ENCODE assay signal across 32 mouse cellular contexts in the genomic region with DNA sequence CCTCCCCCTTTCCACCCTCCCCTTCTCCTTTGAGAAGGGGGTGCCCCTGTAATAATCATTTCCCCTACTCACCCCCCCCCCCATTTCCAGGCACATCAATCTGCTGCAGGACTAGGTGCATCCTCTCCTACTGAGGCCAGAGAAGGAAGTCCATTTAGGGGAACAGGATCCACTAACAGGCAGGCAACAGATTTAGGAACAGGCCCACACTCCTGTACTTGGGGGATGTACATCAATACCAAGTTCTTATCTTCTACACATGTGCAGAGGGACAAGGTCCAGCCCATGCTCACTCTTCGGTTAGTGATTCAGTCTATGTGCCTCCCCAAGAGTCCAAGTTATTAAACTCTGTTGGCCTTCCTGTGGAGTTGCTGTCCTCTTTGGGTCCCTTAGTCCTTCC. TPM values are rescaled to one million over a fixed set of nuclear protein-coding genes. Genes with fewer than 3 reads are reported as not detected.
DNase-seq lines count a peak whose midpoint lies in the region; ATAC-seq and TF ChIP-seq lines count a peak whose summit lies in the region.
"Had no signal": no experiment of that assay in that cellular context is flagged by ENCODE, and none has a peak within 500 bp of the region (broad histone marks: within the 10 kb centered on the region; RNA-seq: fewer than 3 reads in every experiment).

No protein-coding gene starts in this region.

- WGBS in kidney, adult 2 months, result 88% methylated on average over 1 of the region's 1 CpGs

- H3K79me2 ChIP-seq in CH12.LX (replicated peaks; ENCODE audit: control insufficient read depth, extremely low read depth, insufficient read depth, poor library complexity, severe bottlenecking), result no peaks in the 10 kb centered on the region

- no peak for TF ChIP-seq EP300 in CH12.LX (IDR thresholded peaks at IDR 0.05; ENCODE audit: low read length)

- 0 out of 2 replicates have a peak overlapping the region, but pooled peaks have one; percentile 7 for H3K4me2 ChIP-seq in CH12.LX (ENCODE audit: insufficient read depth, low read depth, poor library complexity, severe bottlenecking)
- H3K4me2 ChIP-seq: forebrain, embryonic 15.5 days; heart, embryonic 12.5 days; heart, embryonic 15.5 days; hindbrain, embryonic 13.5 days; intestine, embryonic 15.5 days had no signal

- no peaks in the 10 kb centered on the region for H3K27me3 ChIP-seq in CH12.LX (replicated peaks)
- H3K27me3 ChIP-seq in kidney, adult 2 months (replicated peaks; ENCODE audit: control insufficient read depth, insufficient read depth, low read length), result no peaks in the 10 kb centered on the region
- H3K27me3 ChIP-seq: forebrain, embryonic 15.5 days; heart, embryonic 12.5 days; heart, embryonic 15.5 days; hindbrain, embryonic 13.5 days; intestine, embryonic 15.5 days had no signal

- in situ Hi-C loops in CH12.LX (cut with MboI; ENCODE audit: low pct_ligation_motif_present, low pct_unique_long_range_greater_than_20kb, low sequenced_read_pairs), result loop anchor here (5.0 kb wide), 1 partner anchor 50 kb away; no protein-coding TSS in a partner anchor

- TF ChIP-seq RAD21 in CH12.LX (IDR thresholded peaks at IDR 0.05; ENCODE audit: low read depth, low read length), result no peak

- no peaks in the 10 kb centered on the region for H3K36me3 ChIP-seq in CH12.LX (replicated peaks in 1 of 2; ENCODE audit: control insufficient read depth in 1 of 2, insufficient read depth in 1 of 2, low read length in 1 of 2)
- H3K36me3 ChIP-seq in kidney, adult 2 months (ENCODE audit: control insufficient read depth, insufficient read depth, low read length), result no peaks in the 10 kb centered on the region
- H3K36me3 ChIP-seq: forebrain, embryonic 15.5 days; heart, embryonic 12.5 days; heart, embryonic 15.5 days; hindbrain, embryonic 10.5 days; hindbrain, embryonic 13.5 days; intestine, embryonic 15.5 days had no signal

- no peak for TF ChIP-seq CTCF in CH12.LX (conservative IDR thresholded peaks at IDR 0.05 in 1 of 2, IDR thresholded peaks at IDR 0.05 in 1 of 2; ENCODE audit: low read depth in 2 of 2, low read length in 2 of 2)
- no peak for TF ChIP-seq CTCF in bone marrow macrophage, adult 2 months (IDR thresholded peaks at IDR 0.05; ENCODE audit: low read depth, low read length)
- TF ChIP-seq CTCF in kidney, adult 2 months (conservative IDR thresholded peaks at IDR 0.05; ENCODE audit: insufficient read depth, insufficient read length, low read depth, low read length), result no peak

- dilution Hi-C loops in CH12.LX (cut with MboI; ENCODE audit: extremely low pct_ligation_motif_present, extremely low pct_unique_long_range_greater_than_20kb, low sequenced_read_pairs), result no loop called here

- no peaks in the 10 kb centered on the region for H3K9me3 ChIP-seq in CH12.LX (replicated peaks; ENCODE audit: low read length)
- H3K9me3 ChIP-seq: forebrain, embryonic 15.5 days; heart, embryonic 12.5 days; heart, embryonic 15.5 days; hindbrain, embryonic 10.5 days; hindbrain, embryonic 13.5 days; intestine, embryonic 15.5 days had no signal

- H3K4me3 ChIP-seq in CH12.LX (replicated peaks in 1 of 3; ENCODE audit: low read depth in 2 of 3, low read length in 2 of 3, poor library complexity in 1 of 3), result no peak overlapping the region
- H3K4me3 ChIP-seq in bone marrow macrophage, adult 2 months (ENCODE audit: insufficient read depth, low read length), result no peak overlapping the region; the same call in 1 of the 2 replicates
- H3K4me3 ChIP-seq in kidney, adult 2 months (ENCODE audit: insufficient read depth, low read depth, low read length), result no peak overlapping the region
- H3K4me3 ChIP-seq: forebrain, embryonic 15.5 days; heart, embryonic 12.5 days; heart, embryonic 15.5 days; hindbrain, embryonic 10.5 days; hindbrain, embryonic 13.5 days; intestine, embryonic 15.5 days had no signal

- 0 out of 2 replicates have a peak overlapping the region, but pooled peaks have one; percentile 22 for H3K9ac ChIP-seq in CH12.LX (ENCODE audit: insufficient read depth, low read depth)
- H3K9ac ChIP-seq: forebrain, embryonic 15.5 days; heart, embryonic 12.5 days; heart, embryonic 15.5 days; hindbrain, embryonic 13.5 days; intestine, embryonic 15.5 days had no signal

- peaks cover 8 to 20% of the 10 kb centered on the region in 2 experiments; a peak in 3 of 4 replicates for H3K4me1 ChIP-seq in CH12.LX (ENCODE audit: control insufficient read depth in 1 of 2, insufficient read depth in 2 of 2)
- peaks cover 9% of the 10 kb centered on the region for H3K4me1 ChIP-seq in bone marrow macrophage, adult 2 months (ENCODE audit: control insufficient read depth, insufficient read depth, low read length)
- H3K4me1 ChIP-seq in kidney, adult 2 months (ENCODE audit: control insufficient read depth, insufficient read depth, low read length), result no peaks in the 10 kb centered on the region
- H3K4me1 ChIP-seq: forebrain, embryonic 15.5 days; heart, embryonic 12.5 days; heart, embryonic 15.5 days; hindbrain, embryonic 10.5 days; hindbrain, embryonic 13.5 days; intestine, embryonic 15.5 days had no signal

- H3K27ac ChIP-seq in CH12.LX (ENCODE audit: insufficient read depth, low read depth), result no peak overlapping the region
- H3K27ac ChIP-seq in bone marrow macrophage, adult 2 months (ENCODE audit: insufficient read depth, low read depth, low read length), result peak overlapping the region; percentile 20
- H3K27ac ChIP-seq in kidney, adult 2 months (ENCODE audit: insufficient read depth, low read depth, low read length), result no peak overlapping the region
- H3K27ac ChIP-seq: forebrain, embryonic 15.5 days; heart, embryonic 15.5 days; hindbrain, embryonic 10.5 days; hindbrain, embryonic 13.5 days; intestine, embryonic 15.5 days had no signal

- ATAC-seq in granulocyte monocyte progenitor cell, adult 5-6 weeks (replicated peaks; ENCODE audit: poor library complexity, severe bottlenecking), result peak; percentile 76
- peak; percentile 55 for ATAC-seq in megakaryocyte progenitor cell, adult 5-6 weeks (replicated peaks; ENCODE audit: poor library complexity)
- ATAC-seq: activated CD4-positive, CD25-positive, alpha-beta regulatory T cell, adult 4 months; CD4-positive, CD25-positive, alpha-beta regulatory T cell, adult 4 months; forebrain, embryonic 15.5 days; hindbrain, embryonic 16.5 days; intestine, embryonic 15.5 days had no signal

- TF ChIP-seq POLR2A in CH12.LX (IDR thresholded peaks at IDR 0.05; ENCODE audit: low read depth, low read length), result no peak
- TF ChIP-seq POLR2A in bone marrow macrophage, adult 2 months (IDR thresholded peaks at IDR 0.05; ENCODE audit: borderline replicate concordance, low read depth, low read length), result no peak
- no peak for TF ChIP-seq POLR2A in kidney, adult 2 months (IDR thresholded peaks at IDR 0.05; ENCODE audit: low read depth, low read length)

- no peak for DNase-seq in CH12.LX (ENCODE audit: extremely low read depth)
- no peak for DNase-seq in layer of hippocampus, postnatal 14 days (ENCODE audit: low spot score in 2 of 2)
- no peak for DNase-seq in layer of hippocampus, adult 11-12 months (ENCODE audit: low spot score)
- DNase-seq in kidney, adult 2 months, result no peak
- DNase-seq: adrenal gland, adult 8-10 months; adrenal gland, postnatal 25 days; cerebellum, adult 11 months; cerebellum, adult 2 months; cerebellum, postnatal 10 days; cerebellum, postnatal 36 days; gastrocnemius, postnatal 25 days; heart, postnatal 10 days; heart, postnatal 36 days had no signal

RNA-seq across cellular contexts. Expression of gene Rnase2b, which starts 5.0 kb away (rescaled TPM):
- total RNA-seq in CH12.LX (2012; rRNA removed) (1.3 and 1.6 TPM in 2 replicates), CH12.LX (2014; rRNA removed) (not detected in 2 replicates)
- 0.33 TPM in 1 of 2 replicates, not detected in the other for polyA plus RNA-seq in CH12.LX (2012; ENCODE audit: insufficient read length, low read depth)
- not detected in 2 replicates for polyA plus RNA-seq in bone marrow macrophage, adult 2 months (2012; ENCODE audit: insufficient read depth, insufficient read length, missing spikeins)
- total RNA-seq in granulocyte monocyte progenitor cell, adult 5-6 weeks (2014; fragmentation: Nextera tagmentation), result not detected in 2 replicates
- total RNA-seq in granulocyte monocyte progenitor cell, adult 5-6 weeks (2017), result not detected in 2 replicates
- not detected in 2 replicates for total RNA-seq in megakaryocyte progenitor cell, adult 5-6 weeks (2015)
- total RNA-seq in megakaryocyte progenitor cell, adult 5-6 weeks (2017), result not detected in 2 replicates
- not detected for total RNA-seq in layer of hippocampus, postnatal 14 days (2021)
- polyA plus RNA-seq in kidney, adult 2 months (2012; rRNA removed), result not detected in 2 replicates
- total RNA-seq: adrenal gland, adult 8-10 months; adrenal gland, postnatal 25 days; ES-E14; gastrocnemius, adult 8-10 months; gastrocnemius, postnatal 25 days; heart, postnatal 10 days; heart, postnatal 36 days had no signal
- polyA plus RNA-seq: activated CD4-positive, CD25-positive, alpha-beta regulatory T cell, adult 4 months; C2C12; CD4-positive, CD25-positive, alpha-beta regulatory T cell, adult 4 months; cerebellum, adult 2 months; embryonic facial prominence, embryonic 11.5 days; embryonic facial prominence, embryonic 14.5 days; forebrain, embryonic 11.5 days; forebrain, embryonic 15.5 days; gonadal fat pad, adult 2 months; heart, embryonic 12.5 days; heart, embryonic 15.5 days; hindbrain, embryonic 10.5 days; hindbrain, embryonic 13.5 days; hindbrain, embryonic 16.5 days; intestine, embryonic 15.5 days had no signal

RNA-seq across cellular contexts. Expression of gene Rnase1, which starts 10.5 kb away (rescaled TPM):
- 0.17 TPM in 1 of 2 replicates, not detected in the other for total RNA-seq in CH12.LX (2012; rRNA removed)
- not detected in 2 replicates for total RNA-seq in CH12.LX (2014; rRNA removed)
- polyA plus RNA-seq in CH12.LX (2012; ENCODE audit: insufficient read length, low read depth), result not detected in 2 replicates
- not detected in 2 replicates for polyA plus RNA-seq in bone marrow macrophage, adult 2 months (2012; ENCODE audit: insufficient read depth, insufficient read length, missing spikeins)
- total RNA-seq in granulocyte monocyte progenitor cell, adult 5-6 weeks (2014; fragmentation: Nextera tagmentation), result not detected in 2 replicates
- total RNA-seq in granulocyte monocyte progenitor cell, adult 5-6 weeks (2017), result not detected in 2 replicates
- total RNA-seq in megakaryocyte progenitor cell, adult 5-6 weeks (2015), result not detected in 2 replicates
- not detected in 2 replicates for total RNA-seq in megakaryocyte progenitor cell, adult 5-6 weeks (2017)
- 1 to 10 TPM; 1.0 to 1.1 TPM for total RNA-seq in layer of hippocampus, postnatal 14 days (2021)
- 0.25 and 0.39 TPM in 2 replicates for polyA plus RNA-seq in kidney, adult 2 months (2012; rRNA removed)
- total RNA-seq: adrenal gland, postnatal 25 days; ES-E14; gastrocnemius, adult 8-10 months; gastrocnemius, postnatal 25 days had no signal
- polyA plus RNA-seq: activated CD4-positive, CD25-positive, alpha-beta regulatory T cell, adult 4 months; C2C12; CD4-positive, CD25-positive, alpha-beta regulatory T cell, adult 4 months; embryonic facial prominence, embryonic 11.5 days; forebrain, embryonic 11.5 days; heart, embryonic 12.5 days; hindbrain, embryonic 10.5 days; hindbrain, embryonic 13.5 days had no signal

RNA-seq across cellular contexts. Expression of gene Rnase6, which starts 33.4 kb away (rescaled TPM):
- total RNA-seq in CH12.LX (2012; rRNA removed), result 15.6 and 18.3 TPM in 2 replicates
- 35.1 and 38.2 TPM in 2 replicates for total RNA-seq in CH12.LX (2014; rRNA removed)
- 15.3 and 16.4 TPM in 2 replicates for polyA plus RNA-seq in CH12.LX (2012; ENCODE audit: insufficient read length, low read depth)
- polyA plus RNA-seq in bone marrow macrophage, adult 2 months (2012; ENCODE audit: insufficient read depth, insufficient read length, missing spikeins), result 25.6 and 26.6 TPM in 2 replicates
- total RNA-seq in granulocyte monocyte progenitor cell, adult 5-6 weeks (2014; fragmentation: Nextera tagmentation), result 1.2 and 6.1 TPM in 2 replicates
- total RNA-seq in granulocyte monocyte progenitor cell, adult 5-6 weeks (2017), result 8.2 and 10.0 TPM in 2 replicates
- 9.2 and 14.6 TPM in 2 replicates for total RNA-seq in megakaryocyte progenitor cell, adult 5-6 weeks (2015)
- 20.7 and 22.2 TPM in 2 replicates for total RNA-seq in megakaryocyte progenitor cell, adult 5-6 weeks (2017)
- under 1 TPM in 1 of 2 experiments, not detected in 1; 0.74 TPM for total RNA-seq in layer of hippocampus, postnatal 14 days (2021)
- polyA plus RNA-seq in kidney, adult 2 months (2012; rRNA removed), result 3.4 and 8.5 TPM in 2 replicates
- total RNA-seq: ES-E14; gastrocnemius, adult 8-10 months; gastrocnemius, postnatal 25 days had no signal
- polyA plus RNA-seq: C2C12; embryonic facial prominence, embryonic 11.5 days; forebrain, embryonic 11.5 days; hindbrain, embryonic 10.5 days had no signal

RNA-seq across cellular contexts. Expression of gene Ang2, which starts 41.9 kb away (rescaled TPM):
- total RNA-seq in CH12.LX (2012; rRNA removed), result not detected in 2 replicates
- total RNA-seq in CH12.LX (2014; rRNA removed), result not detected in 2 replicates
- not detected in 2 replicates for polyA plus RNA-seq in CH12.LX (2012; ENCODE audit: insufficient read length, low read depth)
- not detected in 2 replicates for polyA plus RNA-seq in bone marrow macrophage, adult 2 months (2012; ENCODE audit: insufficient read depth, insufficient read length, missing spikeins)
- total RNA-seq in granulocyte monocyte progenitor cell, adult 5-6 weeks (2014; fragmentation: Nextera tagmentation), result not detected in 2 replicates
- total RNA-seq in granulocyte monocyte progenitor cell, adult 5-6 weeks (2017), result not detected in 2 replicates
- not detected in 2 replicates for total RNA-seq in megakaryocyte progenitor cell, adult 5-6 weeks (2015)
- not detected in 2 replicates for total RNA-seq in megakaryocyte progenitor cell, adult 5-6 weeks (2017)
- total RNA-seq in layer of hippocampus, postnatal 14 days (2021), result not detected
- not detected in 2 replicates for polyA plus RNA-seq in kidney, adult 2 months (2012; rRNA removed)
- total RNA-seq: adrenal gland, adult 8-10 months; adrenal gland, postnatal 25 days; ES-E14; gastrocnemius, adult 8-10 months; gastrocnemius, postnatal 25 days; heart, postnatal 10 days; heart, postnatal 36 days had no signal
- polyA plus RNA-seq: activated CD4-positive, CD25-positive, alpha-beta regulatory T cell, adult 4 months; CD4-positive, CD25-positive, alpha-beta regulatory T cell, adult 4 months; cerebellum, adult 2 months; embryonic facial prominence, embryonic 11.5 days; embryonic facial prominence, embryonic 14.5 days; forebrain, embryonic 11.5 days; forebrain, embryonic 15.5 days; gonadal fat pad, adult 2 months; heart, embryonic 12.5 days; heart, embryonic 15.5 days; hindbrain, embryonic 10.5 days; hindbrain, embryonic 13.5 days; hindbrain, embryonic 16.5 days; intestine, embryonic 15.5 days had no signal

RNA-seq across cellular contexts. Expression of gene Eddm3b, which starts 42.8 kb away (rescaled TPM):
- total RNA-seq in CH12.LX (2012; rRNA removed) (not detected in 2 replicates), CH12.LX (2014; rRNA removed) (not detected in 2 replicates)
- not detected in 2 replicates for polyA plus RNA-seq in CH12.LX (2012; ENCODE audit: insufficient read length, low read depth)
- not detected in 2 replicates for polyA plus RNA-seq in bone marrow macrophage, adult 2 months (2012; ENCODE audit: insufficient read depth, insufficient read length, missing spikeins)
- total RNA-seq in granulocyte monocyte progenitor cell, adult 5-6 weeks (2014; fragmentation: Nextera tagmentation), result not detected in 2 replicates
- not detected in 2 replicates for total RNA-seq in granulocyte monocyte progenitor cell, adult 5-6 weeks (2017)
- total RNA-seq in megakaryocyte progenitor cell, adult 5-6 weeks (2015), result not detected in 2 replicates
- total RNA-seq in megakaryocyte progenitor cell, adult 5-6 weeks (2017), result not detected in 2 replicates
- not detected for total RNA-seq in layer of hippocampus, postnatal 14 days (2021)
- polyA plus RNA-seq in kidney, adult 2 months (2012; rRNA removed), result 0.42 and 0.64 TPM in 2 replicates
- total RNA-seq: adrenal gland, adult 8-10 months; adrenal gland, postnatal 25 days; ES-E14; gastrocnemius, adult 8-10 months; gastrocnemius, postnatal 25 days; heart, postnatal 10 days; heart, postnatal 36 days had no signal
- polyA plus RNA-seq: activated CD4-positive, CD25-positive, alpha-beta regulatory T cell, adult 4 months; C2C12; CD4-positive, CD25-positive, alpha-beta regulatory T cell, adult 4 months; cerebellum, adult 2 months; embryonic facial prominence, embryonic 11.5 days; embryonic facial prominence, embryonic 14.5 days; forebrain, embryonic 11.5 days; forebrain, embryonic 15.5 days; heart, embryonic 12.5 days; heart, embryonic 15.5 days; hindbrain, embryonic 10.5 days; hindbrain, embryonic 13.5 days; hindbrain, embryonic 16.5 days; intestine, embryonic 15.5 days had no signal
